Mouse (Mus musculus) right cerebral cortex, adult 18-20 months (tissue): ENCODE data around the gene Cd207.

Source experiments
- DNase-seq: peaks from one replicate; pipeline ENCODE4 v3.0.0; 2022; ENCODE audit warnings: mixed read lengths

Gene Cd207

DNA sequence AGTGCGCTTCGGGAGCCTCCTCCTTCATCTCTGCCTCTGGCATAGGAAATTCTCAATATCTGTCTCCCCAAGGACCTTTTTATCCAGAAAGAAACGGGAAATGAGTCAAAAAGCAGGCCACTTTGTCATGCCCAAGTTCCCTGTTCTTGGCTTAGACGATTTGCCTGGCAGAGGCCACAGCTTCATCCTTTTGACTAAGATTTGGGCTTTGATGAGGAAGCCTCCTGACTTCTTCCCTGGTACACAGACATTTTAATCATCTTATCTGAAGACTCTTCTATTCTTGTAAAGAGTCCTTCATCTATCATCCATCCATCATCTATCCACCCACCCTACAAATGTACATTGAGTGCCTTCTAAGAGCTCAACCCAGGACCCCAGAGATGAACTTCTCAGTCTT, at the start of gene Cd207:
Gene Cd207, minus strand, starts transcription at position 101 of the 400 bp plus-strand sequence.
- DNase-seq = no peak

DNA sequence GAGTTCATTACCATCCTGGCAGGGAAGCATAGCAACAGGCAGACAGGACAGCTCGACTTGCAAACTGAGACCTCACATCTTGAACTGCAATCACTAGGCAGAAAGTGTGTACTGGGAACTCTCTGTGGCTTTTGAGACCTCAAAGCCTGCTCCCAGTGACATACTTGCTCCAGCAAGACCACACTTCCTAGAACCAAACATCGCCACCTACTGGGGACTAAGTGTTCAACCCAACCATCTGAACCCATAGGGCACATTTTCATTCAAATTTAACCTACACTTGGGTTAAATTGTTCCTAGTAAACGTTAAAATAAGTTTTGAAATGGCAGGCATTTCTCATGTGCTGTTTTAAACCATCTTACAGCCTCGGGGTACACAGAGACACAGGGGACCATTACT, 49.5 kb upstream of the Cd207 start:
- no peak for DNase-seq

DNA sequence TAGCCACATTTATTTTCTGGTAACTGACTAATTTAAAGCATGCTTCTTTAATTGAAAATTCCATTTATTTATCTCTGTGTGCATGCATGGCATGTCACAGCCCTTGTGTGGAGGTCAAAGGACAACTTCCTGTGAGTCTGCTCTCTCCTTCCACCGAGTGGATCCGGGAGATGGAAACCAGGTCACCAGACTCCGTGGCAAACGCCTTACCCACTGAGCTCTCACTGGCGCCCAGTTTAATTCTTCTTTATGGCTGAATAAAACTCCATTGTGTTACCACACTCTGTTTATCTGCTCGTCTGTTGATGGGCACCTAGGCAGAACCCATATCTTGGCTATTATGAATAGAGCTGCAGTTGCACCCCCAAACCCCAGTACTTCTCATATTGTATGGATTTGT, 44.9 kb upstream of the Cd207 start:
- no peak for DNase-seq

DNA sequence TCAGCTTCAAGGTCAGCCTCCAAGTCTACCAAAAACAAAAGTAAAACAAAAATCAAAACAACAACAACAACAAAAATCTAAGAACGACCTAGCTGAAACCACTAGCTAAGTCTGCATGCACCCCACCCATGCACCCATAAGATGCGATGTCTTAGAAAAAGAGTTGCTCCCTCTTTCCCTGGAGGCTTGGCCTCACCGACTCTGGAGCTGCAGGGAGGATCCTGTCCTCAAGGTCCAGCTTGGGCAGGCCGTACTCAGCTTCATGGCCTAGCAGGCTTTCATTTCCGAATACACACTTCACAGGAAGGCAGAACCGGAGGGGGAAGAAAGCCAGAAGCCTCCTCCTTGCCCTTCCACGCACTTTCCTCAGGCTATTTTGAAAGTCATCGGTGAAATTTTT, 39.4 kb upstream of the Cd207 start:
- no peak for DNase-seq

DNA sequence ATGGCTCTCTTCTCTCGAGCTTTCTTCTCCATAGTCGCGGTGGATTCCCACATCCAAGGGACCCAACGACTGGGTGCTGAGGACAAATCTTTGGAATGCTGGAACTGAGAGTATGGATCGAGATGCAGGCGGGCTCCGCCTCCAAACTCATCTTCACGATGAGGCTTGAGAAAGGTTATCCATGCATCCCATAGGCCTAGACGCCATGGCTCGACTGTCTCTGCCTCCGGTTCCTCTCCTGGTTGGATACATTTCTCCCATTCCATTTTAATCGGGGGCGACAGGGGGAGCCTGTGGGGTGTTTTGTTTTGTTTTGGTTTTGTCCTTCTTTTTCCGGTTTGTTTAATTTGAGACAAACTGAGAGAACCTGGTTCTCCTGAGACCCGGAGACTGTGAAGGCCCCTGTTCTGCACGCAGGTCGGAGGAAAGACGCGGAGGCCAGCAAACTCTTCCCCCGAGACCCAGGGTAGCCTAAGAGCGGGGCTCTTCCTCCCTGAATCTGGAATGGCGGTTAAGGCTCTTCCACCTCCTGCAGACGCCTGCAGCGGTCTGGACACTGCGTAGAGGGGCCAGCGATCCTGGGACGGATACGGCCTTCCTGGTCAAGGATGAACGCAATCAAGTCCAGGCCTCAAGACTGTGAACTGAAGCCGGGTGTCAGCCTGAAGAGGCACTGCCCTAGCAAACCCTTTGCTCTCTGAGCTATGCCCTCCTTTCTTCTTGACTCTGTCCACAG, 38.0 kb upstream of the Cd207 start:
- DNase-seq = no peak

DNA sequence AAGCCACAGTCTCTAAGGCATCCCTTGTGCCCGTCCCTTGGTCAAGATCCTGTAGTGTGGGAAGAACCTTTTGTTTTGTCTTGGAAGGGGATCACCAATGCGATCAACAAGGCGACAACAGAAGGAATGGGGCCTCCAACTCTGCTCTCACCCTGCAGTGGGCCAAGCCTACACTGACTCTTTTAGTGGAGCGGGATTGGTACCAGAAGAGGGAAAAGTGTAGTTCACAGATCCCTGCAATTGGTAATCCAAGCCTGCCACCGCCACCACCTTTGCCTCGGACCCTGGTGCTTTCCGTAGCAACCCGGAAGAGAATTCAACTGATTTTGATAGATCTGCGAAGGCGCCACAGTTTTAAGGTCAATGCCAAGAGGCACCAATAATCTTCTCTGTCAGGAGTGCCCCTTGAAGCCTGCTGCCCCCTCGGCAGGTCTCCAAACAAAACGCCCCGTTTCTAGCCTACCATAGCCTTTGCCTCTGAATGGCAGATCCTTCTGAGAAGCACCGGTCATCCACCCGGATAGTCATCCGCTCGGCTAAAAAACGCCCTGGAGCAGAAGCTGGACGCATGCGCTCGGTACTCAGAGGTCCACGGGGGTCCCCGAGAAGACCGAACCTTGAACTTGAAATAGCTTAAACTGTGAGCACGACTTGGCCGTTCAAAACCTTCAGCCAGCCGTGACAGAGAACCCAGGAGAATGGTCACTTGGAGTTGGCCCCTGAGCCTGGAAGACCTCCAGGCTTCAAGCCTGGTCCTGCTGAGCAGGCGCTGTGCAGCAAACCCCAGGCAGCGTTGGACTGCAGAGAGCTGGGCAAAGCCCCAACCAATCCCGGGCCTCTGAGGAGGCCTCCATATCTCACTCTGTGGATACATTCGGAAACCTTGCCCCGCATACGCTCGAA, 36.8 kb upstream of the Cd207 start:
- no peak for DNase-seq

DNA sequence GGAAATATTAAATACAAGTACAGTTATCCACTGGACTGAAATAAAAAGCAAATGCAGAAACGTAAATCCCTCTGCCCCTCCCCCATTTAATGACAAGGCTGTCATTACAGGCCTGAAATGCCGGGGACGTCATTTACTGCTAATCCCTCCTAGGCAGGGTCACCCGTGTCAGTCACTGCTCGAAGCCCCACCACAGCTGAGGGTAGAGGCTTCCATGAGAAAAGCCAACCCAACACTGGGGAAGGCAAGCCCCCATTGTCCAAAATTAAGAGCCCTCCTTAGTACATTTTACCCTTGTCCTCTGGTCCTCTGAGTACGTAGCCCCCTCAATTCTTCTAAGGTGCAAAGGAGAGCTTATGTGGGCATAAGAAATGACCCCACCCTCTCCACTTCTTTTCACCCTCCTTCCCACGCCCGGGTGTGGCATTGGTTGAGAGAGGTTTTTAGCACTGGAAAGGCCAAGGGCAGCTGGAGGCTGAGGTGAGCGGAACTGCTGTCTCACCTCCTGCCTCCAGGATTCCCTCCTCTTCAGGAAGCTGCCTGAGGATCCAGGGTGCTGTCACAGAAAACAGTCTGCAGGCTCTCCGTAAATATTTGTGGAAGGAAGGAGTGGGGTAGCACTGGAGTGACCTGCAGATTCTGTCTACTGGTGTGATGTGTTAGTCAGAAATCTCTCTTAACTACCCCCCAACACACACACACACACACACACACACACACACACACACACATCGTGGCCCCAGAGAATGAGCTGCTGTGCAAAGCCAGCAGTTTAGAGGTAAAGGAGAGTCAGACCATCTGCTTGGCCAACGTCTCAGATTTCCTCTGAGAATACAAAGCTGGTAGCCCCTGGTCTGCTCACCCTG, 35.8 kb upstream of the Cd207 start:
- no peak for DNase-seq

DNA sequence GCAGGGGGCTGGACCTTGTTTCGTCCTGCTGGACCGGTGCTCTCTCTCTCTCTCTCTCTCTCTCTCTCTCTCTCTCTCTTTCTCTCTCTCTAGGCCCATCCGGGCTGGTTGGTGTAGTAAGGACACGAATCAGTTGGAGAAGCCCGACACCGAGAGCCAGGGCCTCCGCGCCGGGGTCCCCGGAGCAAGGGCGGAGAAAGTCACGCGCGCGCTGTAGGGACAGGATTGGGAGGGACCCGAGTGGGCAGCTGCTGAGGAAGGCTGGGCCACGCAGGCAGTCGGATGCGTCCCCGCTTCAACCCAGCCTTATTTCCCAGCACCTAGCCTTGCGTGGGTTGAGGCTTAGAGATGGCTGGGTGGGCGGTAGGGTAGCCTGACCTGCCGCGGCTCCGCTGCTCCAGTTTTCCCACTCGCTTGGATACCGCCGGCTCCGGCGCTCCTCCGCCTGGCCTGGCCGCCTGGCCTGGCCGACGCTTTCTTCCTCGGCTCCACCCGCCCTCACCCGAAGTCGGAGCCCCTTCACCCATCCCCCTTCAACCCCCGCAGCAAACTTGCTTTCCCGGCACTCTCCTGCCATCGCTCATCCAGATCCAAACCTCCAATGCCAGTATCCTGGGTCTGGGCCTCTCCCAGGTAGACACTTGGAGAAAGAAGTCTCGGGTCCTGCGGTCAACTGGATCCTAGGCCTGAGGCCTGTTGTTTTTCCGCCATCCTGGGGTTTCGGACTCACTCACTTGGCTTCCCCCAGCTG, 34.2 kb upstream of the Cd207 start:
- DNase-seq = no peak

DNA sequence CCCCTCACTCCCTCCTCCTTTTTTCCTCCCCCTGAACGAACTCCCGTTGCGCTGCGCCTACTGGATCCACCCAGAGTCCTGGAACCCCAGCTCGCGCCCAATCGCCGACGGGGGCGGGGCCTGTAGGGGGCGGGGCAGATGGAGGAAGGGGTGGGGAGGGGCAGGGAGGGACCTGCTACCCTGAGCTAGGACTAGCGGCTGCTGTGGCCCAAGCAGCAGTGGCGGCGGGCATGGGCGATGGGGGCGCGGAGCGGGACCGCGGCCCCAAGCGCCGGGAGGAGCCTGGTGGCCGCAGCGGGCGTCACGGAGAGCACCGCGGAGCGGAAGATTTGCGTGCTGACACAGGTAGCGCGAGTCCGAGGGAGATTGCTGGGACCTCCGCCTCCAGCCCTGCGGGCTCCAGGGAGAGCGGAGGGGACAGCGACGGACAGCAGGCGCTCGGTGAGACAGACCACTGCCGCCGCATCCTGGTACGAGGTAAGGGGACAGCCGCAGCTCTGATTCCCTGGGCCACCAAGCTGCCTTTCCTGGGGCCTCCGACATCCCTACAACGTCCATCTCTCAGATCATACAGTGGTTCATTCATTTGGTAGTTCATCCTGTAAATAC, 33.5 kb upstream of the Cd207 start, which contains the start of gene Vax2:
Gene Vax2, plus strand, starts transcription at position 198 of the 609 bp plus-strand sequence.
- no peak for DNase-seq

DNA sequence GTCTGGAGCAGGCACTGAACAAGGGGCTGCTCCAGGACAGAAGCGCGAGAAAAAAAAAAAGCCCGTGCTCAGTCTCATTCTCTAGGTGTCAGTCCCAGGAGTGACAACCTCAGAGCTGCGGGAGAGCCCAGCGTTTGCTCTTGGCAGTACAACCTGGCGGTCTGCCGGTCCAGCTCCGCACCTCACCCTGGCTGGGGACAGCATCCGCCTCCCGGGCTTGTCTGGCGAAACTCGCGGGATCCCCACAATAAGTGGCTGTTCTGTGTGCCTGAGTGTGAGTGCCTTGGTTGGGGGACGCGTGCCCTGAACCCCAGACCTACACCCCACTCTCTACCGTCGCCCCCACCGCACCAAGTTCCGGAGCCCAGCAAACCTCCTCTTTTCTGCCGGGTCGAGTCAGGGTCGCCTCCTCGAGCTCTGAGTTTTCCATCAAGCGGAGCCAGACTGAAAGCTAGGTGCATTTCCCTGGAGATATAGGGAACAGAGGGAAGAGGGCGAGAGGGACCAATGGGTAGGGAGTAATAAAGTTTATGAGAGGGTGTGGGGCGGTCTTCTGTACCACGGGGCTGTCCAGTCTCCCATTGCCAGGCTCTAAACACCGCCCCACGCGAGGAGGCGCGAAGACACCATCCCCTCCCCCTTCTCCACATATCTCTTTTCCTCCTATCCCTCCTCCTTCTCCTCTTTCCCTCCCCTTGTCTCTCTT, 32.9 kb upstream of the Cd207 start:
- DNase-seq = no peak

DNA sequence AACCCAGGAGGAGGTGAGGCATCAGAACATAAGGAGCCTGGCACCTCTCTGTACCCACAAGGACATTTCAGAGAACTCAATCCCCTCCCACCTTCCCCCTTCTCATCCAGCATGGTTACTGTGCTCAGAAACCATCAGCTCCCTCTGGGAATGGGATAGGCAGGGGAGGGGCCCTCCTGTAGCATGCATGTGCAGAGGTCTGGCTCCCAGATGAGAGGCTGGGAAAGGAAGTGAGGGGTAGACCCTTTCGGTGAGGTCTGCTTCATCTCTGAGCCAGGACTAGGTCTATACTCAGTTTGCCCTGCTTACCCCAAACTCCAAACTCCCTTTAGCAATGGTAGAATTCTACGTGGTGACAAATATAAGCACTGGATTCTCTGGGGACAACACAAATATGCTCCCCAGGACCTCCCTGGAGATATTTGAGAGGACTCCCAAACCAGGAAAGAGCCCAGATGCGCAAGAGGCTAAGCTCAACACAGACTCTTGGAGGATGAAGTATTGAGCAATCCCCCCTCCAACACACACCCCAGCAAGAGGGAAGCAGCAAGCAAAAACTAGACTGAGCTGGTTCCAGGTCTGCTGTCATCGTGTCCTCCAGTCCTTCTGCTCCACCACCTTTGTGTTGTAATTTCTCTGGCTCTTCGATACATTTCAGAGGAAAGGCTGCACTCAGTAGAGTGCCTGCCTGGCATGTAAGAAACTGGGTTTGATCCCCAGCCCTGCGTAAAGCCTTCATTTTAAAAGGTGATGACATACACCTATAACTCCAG, 30.3 kb upstream of the Cd207 start:
- no peak for DNase-seq

DNA sequence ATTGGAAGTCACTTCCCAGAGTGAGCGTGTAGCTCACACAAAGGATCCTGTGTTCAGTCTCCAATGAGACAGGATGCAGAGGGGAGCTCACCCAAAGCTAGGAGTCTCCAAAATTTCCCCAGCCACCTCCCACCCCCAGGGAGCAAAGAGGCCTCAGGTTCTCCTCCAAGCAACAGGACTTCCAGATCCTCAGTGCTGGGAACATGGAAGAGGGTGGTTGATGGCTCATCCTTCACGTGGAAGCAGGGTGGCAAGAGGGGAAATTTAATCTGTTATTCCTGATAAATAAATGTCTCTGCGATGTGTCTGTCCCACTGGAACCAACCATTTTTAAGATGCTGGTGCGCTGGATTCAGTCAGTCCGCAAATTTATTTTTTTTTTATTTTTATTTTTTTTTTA, 27.0 kb upstream of the Cd207 start:
- no peak for DNase-seq

DNA sequence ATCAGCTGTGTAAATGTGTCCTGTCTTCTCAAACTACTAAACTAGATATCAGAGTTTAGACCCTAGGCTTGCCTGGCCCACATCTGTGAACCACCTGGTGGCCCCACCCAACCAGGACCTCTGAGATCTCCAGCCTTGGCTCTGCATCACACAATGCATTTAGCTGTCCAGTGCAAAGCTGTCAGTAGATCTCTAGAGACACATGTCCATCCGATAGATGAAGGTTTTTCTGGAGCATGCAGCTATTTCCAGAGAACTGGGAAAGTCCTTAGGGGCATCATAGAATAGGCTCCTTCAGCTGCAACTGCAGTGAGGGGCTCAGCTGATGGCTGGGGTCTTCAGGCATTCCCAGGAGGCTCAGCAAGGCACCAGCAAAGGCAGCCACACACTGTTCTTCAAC, 26.6 kb upstream of the Cd207 start:
- no peak for DNase-seq

DNA sequence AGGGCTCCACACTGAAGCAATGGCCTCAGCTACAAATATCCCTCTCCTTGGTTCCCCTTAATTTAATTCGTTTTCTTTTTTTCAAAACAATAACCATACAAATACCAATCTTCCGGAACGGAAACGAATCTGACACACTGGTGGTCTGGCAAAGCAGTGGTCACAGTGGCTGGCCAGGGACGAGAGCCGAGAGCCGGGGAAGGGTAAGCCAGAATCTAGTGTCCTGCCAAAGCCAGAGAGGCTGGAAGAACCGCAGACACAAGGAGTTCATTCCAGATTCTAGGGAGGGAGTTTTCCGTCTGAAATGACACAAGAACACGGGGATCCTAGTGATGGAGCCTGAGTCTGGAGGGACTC, 26.0 kb upstream of the Cd207 start:
- no peak for DNase-seq

DNA sequence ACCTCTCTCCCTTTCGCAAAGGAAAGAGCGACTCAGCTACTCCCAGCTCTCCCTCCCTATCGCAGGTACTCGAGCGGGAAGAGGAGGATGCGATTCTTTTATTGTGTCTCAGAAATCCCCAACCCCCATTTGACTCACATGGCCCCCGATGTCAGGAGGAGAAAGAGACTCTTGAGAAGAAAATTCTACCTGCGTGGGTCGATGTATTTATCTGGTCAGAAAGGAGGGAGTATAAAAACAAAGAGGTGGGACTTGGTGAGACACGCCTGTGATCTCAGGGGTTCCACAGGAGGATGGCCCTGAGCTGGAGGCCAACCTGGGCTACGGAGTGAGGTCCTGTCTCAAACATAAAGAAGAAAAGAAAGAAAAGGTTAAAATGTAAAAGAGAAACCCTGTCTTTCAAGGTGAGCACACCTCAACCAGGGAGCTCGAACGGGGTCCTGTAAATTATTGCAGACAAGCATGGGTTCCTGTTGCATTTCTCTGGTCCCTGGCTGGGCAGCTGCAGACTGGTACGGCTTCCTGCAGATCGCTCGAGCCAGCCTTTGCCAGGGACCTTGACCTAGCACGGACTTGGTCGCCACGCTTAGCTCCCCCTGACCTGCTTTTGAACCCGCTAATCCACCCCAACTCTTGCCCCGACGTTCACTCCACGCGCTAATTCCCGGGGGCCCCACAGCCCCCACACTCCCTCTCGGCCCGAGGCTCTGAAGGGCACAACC, 25.5 kb upstream of the Cd207 start:
- DNase-seq = no peak

DNA sequence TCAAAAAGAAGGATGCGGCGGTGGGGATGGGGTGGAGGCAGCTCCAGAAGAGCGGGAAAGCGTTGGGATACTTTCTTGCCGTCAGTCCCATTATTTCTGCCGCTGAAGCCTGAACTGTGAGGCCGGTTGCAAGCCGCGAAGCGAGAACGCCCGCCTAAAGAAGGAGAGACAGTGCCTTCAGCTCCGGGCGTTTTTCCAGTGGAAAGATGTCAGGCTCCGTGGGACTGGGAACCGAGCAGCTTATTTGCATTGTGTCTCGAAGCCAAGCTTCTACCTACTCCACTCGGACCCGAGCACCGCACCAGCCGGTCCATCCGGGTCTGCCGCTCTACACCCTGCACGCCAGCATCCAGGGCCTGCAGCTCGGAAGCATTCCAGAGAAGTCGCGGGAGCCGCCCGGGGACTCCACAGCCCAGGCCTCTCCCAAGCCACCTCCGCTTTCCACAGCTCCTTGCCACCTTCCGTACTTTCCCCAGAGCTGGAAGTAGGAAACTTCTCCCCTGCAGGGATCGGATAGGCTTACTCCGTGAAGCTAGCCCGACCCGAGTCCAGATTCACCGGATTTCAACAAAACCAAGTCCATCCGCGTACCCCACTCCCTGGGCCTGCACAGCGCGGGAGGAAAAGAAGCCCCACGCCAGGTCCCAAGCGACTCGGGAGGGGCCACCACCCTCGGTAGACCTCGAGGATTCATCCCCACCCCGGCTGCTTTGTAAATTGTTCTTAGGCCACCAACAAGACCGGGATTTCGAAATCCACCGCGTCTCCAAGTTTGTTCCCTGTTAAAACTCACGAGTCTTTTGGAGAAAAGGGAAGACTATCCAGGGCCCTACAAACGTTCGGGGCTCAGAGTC, 24.7 kb upstream of the Cd207 start:
- DNase-seq = no peak

DNA sequence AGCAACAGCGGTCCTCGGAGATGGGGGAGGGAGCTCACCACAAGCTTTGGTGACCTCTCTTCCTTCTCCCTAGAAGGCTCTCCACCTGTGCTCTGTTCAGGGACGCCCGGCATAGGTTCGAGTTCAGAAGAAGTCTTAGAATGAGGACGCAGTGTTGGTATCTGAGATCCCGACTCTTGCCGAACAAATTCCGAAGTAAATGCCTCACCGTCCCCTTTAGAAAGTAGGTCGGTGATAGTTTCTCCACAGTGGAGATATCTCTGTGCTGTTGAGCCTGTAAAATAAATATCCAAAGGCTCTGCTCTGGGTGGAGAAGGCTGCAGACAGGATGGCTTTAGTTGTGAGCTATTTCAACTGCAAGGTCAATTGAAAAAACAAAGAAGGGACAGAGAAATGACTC, 23.3 kb upstream of the Cd207 start:
- no peak for DNase-seq

DNA sequence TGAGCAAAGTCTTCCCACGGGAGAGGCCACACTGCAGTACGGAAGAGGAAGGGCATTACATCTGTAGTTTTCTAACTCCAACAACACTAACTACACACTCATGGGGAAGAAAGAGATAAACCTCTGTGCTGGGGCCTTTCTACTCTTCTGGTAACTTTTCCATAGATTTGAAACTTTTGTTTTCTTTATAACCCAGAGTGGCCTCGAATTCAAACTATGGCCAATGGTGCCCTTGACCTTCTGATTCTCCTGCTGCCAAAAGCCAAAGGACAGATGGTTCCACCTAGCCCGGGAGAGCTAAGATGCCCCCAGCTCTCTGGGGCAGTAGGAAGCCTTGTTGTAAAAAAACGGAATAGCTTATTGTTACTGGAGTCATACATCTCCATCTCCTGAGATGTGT, 22.3 kb upstream of the Cd207 start:
- DNase-seq = no peak

DNA sequence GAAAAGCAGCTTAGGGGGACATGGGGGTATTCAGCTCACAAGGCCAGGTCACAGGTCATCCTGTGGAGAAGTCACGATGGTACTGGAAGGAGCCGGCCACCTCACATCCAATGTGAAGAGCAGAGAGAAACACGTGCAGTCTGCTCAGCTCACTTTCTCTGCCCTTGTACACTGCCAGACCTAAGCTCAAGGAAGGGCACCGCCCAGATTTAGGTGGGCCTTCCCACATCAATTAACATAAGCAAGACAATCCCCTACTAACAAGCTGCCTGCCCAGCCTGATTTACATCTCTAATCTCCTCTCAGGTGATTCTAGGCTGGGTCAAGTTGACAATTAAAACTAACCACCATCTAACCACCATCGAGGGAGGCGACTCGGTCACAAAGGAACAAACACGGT, 20.3 kb upstream of the Cd207 start:
- DNase-seq = no peak
